In genomic region chr9:34753891-34754290, GRCm38 (mm10) we compare ENCODE assay signal across 20 mouse cellular contexts.
"Had no signal": no experiment of that assay in that cellular context is flagged by ENCODE, and none has a peak within 500 bp of the region (broad histone marks: within the 10 kb centered on the region; RNA-seq: fewer than 3 reads in every experiment).

No protein-coding gene starts in this region.

- H3K9me3 ChIP-seq: limb, embryonic 12.5 days; limb, embryonic 15.5 days; megakaryocyte, embryonic 14.5 days; neural tube, embryonic 12.5 days; neural tube, embryonic 15.5 days; stomach, embryonic 15.5 days had no signal

- H3K27ac ChIP-seq: kidney, postnatal 0 days; limb, embryonic 12.5 days; limb, embryonic 15.5 days; liver, embryonic 14.5 days; neural tube, embryonic 12.5 days; neural tube, embryonic 15.5 days; stomach, embryonic 15.5 days had no signal

- H3K4me2 ChIP-seq: limb, embryonic 12.5 days; limb, embryonic 15.5 days; liver, embryonic 11.5 days; lung, embryonic 14.5 days; neural tube, embryonic 12.5 days; neural tube, embryonic 15.5 days; stomach, embryonic 15.5 days had no signal

- H3K27me3 ChIP-seq: limb, embryonic 12.5 days; limb, embryonic 15.5 days; neural tube, embryonic 12.5 days; neural tube, embryonic 15.5 days; stomach, embryonic 15.5 days had no signal

- H3K4me1 ChIP-seq: megakaryocyte, embryonic 14.5 days; neural tube, embryonic 12.5 days; stomach, embryonic 15.5 days had no signal

- DNase-seq: kidney, adult 2 months; kidney, postnatal 25 days; left cerebral cortex, postnatal 4 days; liver, postnatal 0 days; lung, embryonic 14.5 days; lung, postnatal 14 days; right cerebral cortex, adult 18-20 months; right cerebral cortex, postnatal 14 days; right cerebral cortex, postnatal 4 days; thymus, postnatal 36 days had no signal

- H3K36me3 ChIP-seq: limb, embryonic 12.5 days; limb, embryonic 15.5 days; neural tube, embryonic 12.5 days; neural tube, embryonic 15.5 days; stomach, embryonic 15.5 days had no signal

- ATAC-seq: intestine, postnatal 0 days; liver, postnatal 0 days had no signal

- H3K4me3 ChIP-seq: limb, embryonic 12.5 days; limb, embryonic 15.5 days; megakaryocyte, embryonic 14.5 days; neural tube, embryonic 12.5 days; neural tube, embryonic 15.5 days; stomach, embryonic 15.5 days had no signal

- H3K9ac ChIP-seq: limb, embryonic 12.5 days; limb, embryonic 15.5 days; liver, embryonic 14.5 days; liver, postnatal 0 days; lung, embryonic 14.5 days; neural tube, embryonic 12.5 days; neural tube, embryonic 15.5 days; stomach, embryonic 15.5 days had no signal
